Mouse (Mus musculus): ENCODE measurements around the gene Gab1.

Gene Gab1

GRCm38 (mm10) chr8:80880196-80881106, at the start of gene Gab1:
Gene Gab1 (minus strand): TSS chr8:80880519.
- in situ Hi-C loops (cut with MboI; ENCODE audit: low sequenced_read_pairs) = no loop called here

DNA sequence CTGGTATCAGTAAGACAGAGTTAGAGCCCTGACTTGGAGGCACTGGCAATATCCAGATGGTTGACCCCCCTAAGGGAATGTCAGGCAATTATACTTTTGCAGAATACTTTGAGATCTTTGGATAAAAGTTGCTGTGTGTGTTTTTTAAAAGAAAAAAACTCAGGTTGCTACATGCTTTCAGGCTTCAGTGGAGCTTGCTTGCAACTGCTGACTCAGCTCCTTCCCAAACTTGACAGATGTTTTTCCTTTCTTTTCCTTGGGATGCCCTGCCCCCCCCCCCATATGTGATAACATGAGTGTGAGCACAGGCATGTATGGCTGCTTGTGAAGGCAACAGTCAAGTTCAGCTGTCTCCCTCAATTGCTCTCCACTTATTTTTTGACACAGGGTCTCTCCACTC, 48.5 kb upstream of the Gab1 start:
- in situ Hi-C loops (cut with MboI; ENCODE audit: low sequenced_read_pairs) = no loop called here

GRCm38 (mm10) chr8:80923794-80924316, 43.5 kb upstream of the Gab1 start:
- in situ Hi-C loops (cut with MboI; ENCODE audit: low sequenced_read_pairs) = no loop called here

DNA sequence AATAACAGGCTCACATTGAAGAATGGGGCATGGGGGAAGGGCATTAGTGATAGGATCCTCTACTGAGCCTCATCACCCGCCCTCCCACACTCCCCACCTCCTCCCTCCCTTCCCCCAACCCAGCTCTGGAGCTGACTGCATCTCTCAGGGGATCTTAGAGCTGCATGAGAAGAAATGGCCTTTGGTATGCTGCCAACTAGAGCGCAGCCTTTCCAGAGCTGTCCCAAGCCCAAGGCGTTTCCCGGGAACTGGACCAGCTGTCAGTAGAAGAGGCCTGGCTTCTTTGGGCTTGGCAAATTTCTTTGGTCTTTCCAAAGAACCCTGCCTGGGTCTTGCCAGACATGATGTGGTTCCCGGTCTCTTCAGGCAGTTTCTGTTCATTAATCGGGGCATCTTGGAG, 42.3 kb upstream of the Gab1 start:
- in situ Hi-C loops (cut with MboI; ENCODE audit: low sequenced_read_pairs) = no loop called here

DNA sequence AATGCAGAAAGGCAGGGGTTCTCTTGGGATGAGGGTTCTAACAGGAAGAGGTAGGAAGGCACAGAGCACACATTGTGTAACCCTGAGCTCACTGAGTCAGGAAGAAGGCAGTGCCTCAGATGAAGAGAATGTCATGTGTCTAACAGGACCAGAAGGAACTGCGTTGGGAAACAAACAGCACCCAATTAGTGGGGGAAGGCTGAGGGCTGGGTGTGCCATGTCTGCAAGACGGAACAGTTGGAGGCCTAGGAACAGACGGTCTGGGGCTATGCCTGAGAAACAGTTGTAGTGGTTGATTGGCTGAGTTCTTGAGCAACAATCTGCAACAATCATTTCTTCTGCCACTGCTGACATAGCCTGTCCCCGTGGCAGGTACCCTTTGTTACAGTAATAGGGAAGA, 38.8 kb upstream of the Gab1 start:
- in situ Hi-C loops (cut with MboI; ENCODE audit: low sequenced_read_pairs) = no loop called here

GRCm38 (mm10) chr8:80918531-80918930, 38.2 kb upstream of the Gab1 start:
- in situ Hi-C loops (cut with MboI; ENCODE audit: low sequenced_read_pairs) = no loop called here

- in situ Hi-C loops (cut with MboI; ENCODE audit: low sequenced_read_pairs) = no loop called here
These were observed 36.3 kb upstream of the Gab1 start for GRCm38 (mm10) chr8:80916463-80917235.

- in situ Hi-C loops (cut with MboI; ENCODE audit: low sequenced_read_pairs) = no loop called here
These were observed 32.9 kb upstream of the Gab1 start for GRCm38 (mm10) chr8:80913016-80913748.

GRCm38 (mm10) chr8:80911400-80911799, 31.1 kb upstream of the Gab1 start:
- in situ Hi-C loops (cut with MboI; ENCODE audit: low sequenced_read_pairs) = no loop called here

DNA sequence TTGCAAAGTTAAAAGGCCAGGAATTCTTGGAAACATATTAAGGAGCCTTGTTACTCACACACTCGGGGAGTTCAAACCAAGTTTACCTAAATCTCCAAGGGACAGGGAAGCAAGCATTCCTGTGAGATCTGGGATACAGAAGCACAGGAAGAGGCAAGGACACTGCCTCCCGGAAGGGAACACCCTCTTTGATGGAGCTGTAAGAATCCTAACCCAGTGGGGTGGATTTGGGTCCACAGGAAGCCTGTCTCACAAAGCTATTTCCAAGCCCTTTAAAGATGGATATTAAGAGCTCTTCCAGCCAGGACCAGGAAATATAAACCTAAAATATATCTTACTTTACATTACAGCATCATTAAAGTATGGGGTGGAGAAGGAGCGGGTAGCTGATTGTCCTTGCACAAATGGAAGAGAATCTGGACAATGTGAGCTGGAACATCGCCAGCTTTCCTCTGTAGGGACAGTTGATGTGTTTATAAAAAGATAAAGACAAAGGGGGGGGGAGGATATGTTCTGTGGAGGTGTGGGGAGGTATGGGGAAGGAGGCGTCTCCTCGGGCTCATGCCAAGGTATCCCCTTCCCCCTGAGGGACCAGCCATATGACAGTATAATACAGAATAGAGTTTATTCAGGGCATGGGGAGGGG, 28.1 kb upstream of the Gab1 start:
- in situ Hi-C loops (cut with MboI; ENCODE audit: low sequenced_read_pairs) = no loop called here

DNA sequence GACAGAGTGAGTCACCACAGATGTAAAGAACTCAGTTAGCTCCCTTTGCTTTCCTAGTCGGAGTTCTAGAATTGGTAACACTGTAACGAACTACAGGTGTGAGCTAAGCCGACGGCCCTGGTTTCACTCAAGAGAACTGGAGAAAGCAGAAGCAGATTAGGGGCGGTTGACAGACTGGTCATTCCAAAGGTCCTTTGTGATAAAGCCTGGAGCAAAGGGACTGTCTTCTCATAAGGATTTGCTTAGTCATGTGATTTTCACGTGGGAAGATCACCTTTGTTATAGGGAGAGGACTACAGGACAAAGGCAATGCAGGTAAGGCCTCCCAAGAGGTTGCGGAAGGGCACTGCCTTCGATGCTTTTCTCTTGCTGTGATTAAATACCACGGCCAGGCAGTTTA, 22.0 kb upstream of the Gab1 start:
- in situ Hi-C loops (cut with MboI; ENCODE audit: low sequenced_read_pairs) = no loop called here

DNA sequence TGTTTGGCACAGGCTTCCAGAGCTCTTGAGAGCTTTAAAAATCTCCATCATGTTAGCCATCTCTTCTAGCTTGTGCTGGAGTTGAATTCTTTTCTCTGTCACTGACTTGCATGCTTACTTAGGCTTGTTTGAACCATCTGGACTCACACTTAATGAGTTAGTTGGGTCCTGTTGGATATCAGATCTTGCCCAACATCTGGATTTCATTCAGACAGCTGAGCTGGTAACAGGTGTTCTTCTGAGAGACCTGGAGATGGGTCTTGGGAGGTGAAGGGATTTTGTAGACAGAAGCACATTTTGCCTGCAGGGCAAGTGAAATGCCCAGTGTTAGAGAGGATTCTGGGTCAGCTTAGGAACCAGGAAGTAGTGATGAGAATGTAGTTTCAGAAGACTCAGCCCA, 19.0 kb upstream of the Gab1 start:
- in situ Hi-C loops (cut with MboI; ENCODE audit: low sequenced_read_pairs) = no loop called here

DNA sequence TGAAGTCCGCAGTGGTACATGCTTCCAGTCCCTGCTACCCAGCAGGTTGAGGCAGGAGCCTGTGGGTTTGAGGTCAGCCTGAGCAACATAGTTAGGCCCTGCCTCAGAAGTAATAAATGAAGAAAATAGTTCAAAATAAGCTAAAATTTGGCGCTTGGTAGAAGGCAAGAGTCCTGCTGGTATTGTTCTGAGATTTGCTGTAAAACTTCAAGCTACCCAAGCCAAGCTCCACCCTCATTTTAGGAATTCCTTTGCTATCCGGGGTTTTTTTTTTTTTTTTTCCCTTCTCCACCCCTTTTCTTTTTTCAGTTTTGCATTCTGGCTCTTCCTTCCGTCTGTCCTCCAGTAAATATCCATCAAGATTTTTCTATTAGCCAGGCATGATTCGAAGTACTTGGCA, 15.7 kb upstream of the Gab1 start:
- in situ Hi-C loops (cut with MboI; ENCODE audit: low sequenced_read_pairs) = no loop called here

DNA sequence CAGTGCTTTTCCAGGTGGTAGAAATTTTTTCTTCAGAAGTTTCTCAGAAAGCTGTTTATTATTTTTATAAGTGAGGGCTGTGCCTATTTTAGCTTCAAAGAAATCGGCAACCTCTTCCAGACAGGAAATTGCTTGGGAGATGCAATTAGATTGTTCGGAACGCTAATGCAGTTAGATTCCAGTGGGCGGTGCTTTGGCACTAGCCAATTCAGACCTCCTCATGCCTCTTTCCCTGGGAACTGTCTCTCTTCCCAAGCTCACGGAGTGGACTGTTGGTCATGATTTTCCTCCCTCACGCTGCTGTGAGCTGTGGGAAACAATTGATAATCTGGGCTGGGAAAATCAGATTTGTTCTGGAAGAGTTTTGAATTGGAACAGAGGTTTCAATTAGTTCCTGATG, 15.1 kb upstream of the Gab1 start:
- in situ Hi-C loops (cut with MboI; ENCODE audit: low sequenced_read_pairs) = no loop called here

DNA sequence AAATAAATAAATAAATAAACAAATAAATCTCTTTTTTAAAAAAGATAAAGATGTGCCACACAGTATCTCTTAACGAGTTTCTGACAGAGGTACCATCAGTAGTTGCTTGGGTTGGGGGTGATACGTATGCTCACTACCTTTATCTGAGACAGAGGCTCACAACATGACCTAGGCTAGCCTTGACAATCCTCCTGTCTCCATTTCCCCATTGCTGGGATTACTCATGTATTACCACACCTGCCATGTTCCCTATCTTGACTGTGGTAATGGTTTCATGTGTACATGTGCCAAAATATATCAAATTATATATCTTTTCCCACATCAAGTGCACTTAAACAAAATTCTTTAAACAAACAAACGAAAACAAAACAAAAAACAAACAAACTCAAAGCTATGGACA, 14.2 kb upstream of the Gab1 start:
- in situ Hi-C loops (cut with MboI; ENCODE audit: low sequenced_read_pairs) = no loop called here

- in situ Hi-C loops (cut with MboI; ENCODE audit: low sequenced_read_pairs) = no loop called here
These were observed 708 bp downstream of the Gab1 start for GRCm38 (mm10) chr8:80879426-80880195.

DNA sequence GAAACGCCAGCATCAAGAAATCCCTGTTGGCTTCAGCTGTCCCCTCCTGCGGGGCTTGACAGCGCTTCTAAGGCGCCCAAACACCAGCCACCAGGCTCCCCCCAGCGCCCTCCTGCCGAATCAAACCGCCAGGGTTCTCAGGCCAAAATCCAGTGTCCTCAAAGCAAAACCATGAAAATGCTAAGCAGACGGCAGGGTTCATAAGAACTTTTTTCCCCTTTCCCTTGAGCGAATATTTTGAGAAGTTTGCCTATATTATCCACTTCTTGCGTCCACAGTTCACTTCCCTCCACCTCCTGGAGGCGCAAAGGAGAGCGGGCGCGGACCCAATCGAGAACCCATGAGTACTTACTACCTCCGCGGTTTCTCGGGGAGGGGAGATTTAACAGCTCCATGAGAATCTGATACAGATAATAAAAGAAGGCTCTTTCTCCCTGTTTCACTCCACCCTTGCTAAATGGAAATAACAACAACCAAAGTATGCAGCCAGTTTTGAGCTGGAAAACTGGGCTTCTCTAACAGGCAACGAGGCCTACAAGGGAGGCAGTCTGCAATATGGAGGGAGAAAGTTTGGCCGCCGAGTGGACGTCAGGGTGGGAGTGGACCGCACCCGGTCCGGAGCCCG, 1.4 kb downstream of the Gab1 start:
- in situ Hi-C loops (cut with MboI; ENCODE audit: low sequenced_read_pairs) = no loop called here

- in situ Hi-C loops (cut with MboI; ENCODE audit: low sequenced_read_pairs) = no loop called here
These were observed 2.2 kb downstream of the Gab1 start for GRCm38 (mm10) chr8:80878146-80878545.

DNA sequence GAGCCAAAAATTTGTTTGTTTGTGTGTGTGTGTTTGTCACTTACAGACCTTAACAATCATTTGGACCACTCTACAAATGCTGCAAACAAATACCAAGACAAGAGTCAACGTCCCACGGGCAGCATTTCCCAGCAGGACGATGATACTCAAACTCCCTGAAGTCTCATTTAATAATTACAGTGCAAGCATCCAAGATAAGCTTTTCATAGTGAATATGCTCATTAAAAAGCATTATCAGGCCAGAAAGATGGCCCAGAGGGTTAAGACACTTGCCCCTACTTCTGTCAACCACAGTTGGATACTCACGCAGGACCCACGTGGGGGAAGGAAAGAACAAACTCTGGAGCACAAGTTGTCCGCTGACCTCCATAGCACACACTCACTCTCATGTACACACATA, 4.8 kb downstream of the Gab1 start:
- in situ Hi-C loops (cut with MboI; ENCODE audit: low sequenced_read_pairs) = no loop called here
